Mouse (Mus musculus) megakaryocyte, embryonic 14.5 days (primary cell): ENCODE measurements at regions not wholly inside any gene's neighbourhood (a gene's known extent, or its start where the extent isn't known, plus 50 kb on each side); places are given as distances from the start of the nearest gene placed in this dataset.

Experiments used
- H3K27me3 ChIP-seq: replicated peaks from 2 replicates; pipeline ENCODE3; 2012; ENCODE audit warnings: inconsistent platforms
- H3K36me3 ChIP-seq: replicated peaks from 2 replicates; pipeline ENCODE3; 2012; ENCODE audit warnings: low read length, inconsistent platforms, mixed read lengths
- H3K4me1 ChIP-seq: 2 replicates; pipeline ENCODE4 v1.6.1; 2012; ENCODE audit warnings: inconsistent platforms
- H3K4me3 ChIP-seq: replicated peaks from 2 replicates; pipeline ENCODE3; 2012; ENCODE audit warnings: moderate library complexity, mild to moderate bottlenecking, inconsistent platforms
- H3K9me3 ChIP-seq: 2 replicates; pipeline ENCODE4 v1.6.1; 2012; ENCODE audit warnings: inconsistent platforms
- FLI1 ChIP-seq: IDR thresholded peaks from 2 replicates; pipeline ENCODE4 v1.6.1; 2012; ENCODE audit warnings: low read length, inconsistent platforms, mixed read lengths
- GATA1 ChIP-seq: IDR thresholded peaks from 3 replicates; pipeline ENCODE4 v1.6.1; 2012; ENCODE audit warnings: mixed read lengths, low read length, inconsistent platforms, borderline replicate concordance

GRCm38 (mm10) chr7:136742171-136742570 lies 152.2 kb upstream of the Mgmt start:
- H3K4me1 ChIP-seq: no peaks in the 10 kb centered on the region
- no peaks in the 10 kb centered on the region for H3K36me3 ChIP-seq
- no peak overlapping the region for H3K4me3 ChIP-seq
- no peaks in the 10 kb centered on the region for H3K27me3 ChIP-seq
- TF ChIP-seq FLI1: no peak
- TF ChIP-seq GATA1: no peak
- peaks cover 19% of the 10 kb centered on the region for H3K9me3 ChIP-seq

GRCm38 (mm10) chr7:136745412-136745811 lies 149.0 kb upstream of the Mgmt start:
- peaks cover 19% of the 10 kb centered on the region for H3K9me3 ChIP-seq
- H3K36me3 ChIP-seq: no peaks in the 10 kb centered on the region
- TF ChIP-seq GATA1 (no peak), FLI1 (no peak)
- H3K4me1 ChIP-seq: no peaks in the 10 kb centered on the region
- H3K27me3 ChIP-seq: no peaks in the 10 kb centered on the region
- H3K4me3 ChIP-seq: no peak overlapping the region

- Histone ChIP-seq H3K9me3 (peaks cover 9% of the 10 kb centered on the region), H3K36me3 (no peaks in the 10 kb centered on the region), H3K4me3 (no peak overlapping the region), H3K27me3 (no peaks in the 10 kb centered on the region), H3K4me1 (no peaks in the 10 kb centered on the region)
- TF ChIP-seq GATA1 (no peak), FLI1 (no peak)
Observed at GRCm38 (mm10) chr7:136751477-136751876, 142.9 kb upstream of the Mgmt start.

GRCm38 (mm10) chr7:136754821-136755220 lies 139.6 kb upstream of the Mgmt start:
- Histone ChIP-seq H3K36me3 (no peaks in the 10 kb centered on the region), H3K4me1 (no peaks in the 10 kb centered on the region), H3K9me3 (peaks cover 9% of the 10 kb centered on the region; the same call in 1 of the 2 replicates), H3K4me3 (no peak overlapping the region), H3K27me3 (no peaks in the 10 kb centered on the region)
- TF ChIP-seq GATA1: no peak

DNA sequence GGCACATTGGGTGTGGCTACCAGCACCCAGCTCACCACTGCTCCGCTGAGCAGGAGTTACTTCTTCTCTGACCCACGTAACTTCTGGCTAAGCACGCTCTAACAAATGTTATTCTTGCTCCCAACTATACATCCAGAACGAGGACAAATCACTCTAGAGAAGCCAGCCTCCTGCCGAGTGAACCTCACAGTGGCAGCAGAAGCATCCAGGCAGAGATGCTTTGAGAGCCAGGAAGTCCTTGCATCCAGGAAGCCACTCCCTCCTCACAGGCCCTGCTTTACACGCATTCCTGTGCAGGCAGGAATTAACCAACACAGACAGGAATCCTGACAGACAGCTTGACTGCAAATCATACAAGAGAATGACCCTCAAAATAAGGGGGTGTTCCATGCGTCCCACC lies 129.4 kb upstream of the Mgmt start:
- Histone ChIP-seq H3K27me3 (no peaks in the 10 kb centered on the region), H3K36me3 (no peaks in the 10 kb centered on the region), H3K9me3 (peaks cover 22% of the 10 kb centered on the region), H3K4me1 (no peaks in the 10 kb centered on the region), H3K4me3 (no peak overlapping the region)
- TF ChIP-seq FLI1: no peak
- TF ChIP-seq GATA1: no peak

DNA sequence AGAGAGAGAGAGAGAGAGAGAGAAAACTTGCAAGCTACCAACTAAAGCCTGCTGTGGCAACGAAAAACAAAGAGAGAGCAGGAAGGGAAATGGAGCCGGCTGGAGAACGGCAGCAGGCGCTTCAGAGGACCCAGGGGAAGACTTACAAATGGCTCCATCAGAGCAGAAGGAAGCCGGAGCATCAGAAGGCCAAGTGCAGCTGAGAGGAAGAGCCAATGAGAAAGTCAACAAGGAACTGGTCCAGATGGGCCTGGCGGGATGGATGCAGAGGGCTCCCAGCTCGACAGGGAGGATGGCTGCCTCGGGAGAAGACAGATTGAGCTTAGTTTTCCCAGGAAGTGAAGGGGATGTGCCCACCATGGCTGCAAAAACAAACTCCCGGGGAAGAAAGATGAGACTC lies 127.2 kb upstream of the Mgmt start:
- no peak overlapping the region for H3K4me3 ChIP-seq
- H3K27me3 ChIP-seq: no peaks in the 10 kb centered on the region
- H3K4me1 ChIP-seq: no peaks in the 10 kb centered on the region
- peaks cover 22% of the 10 kb centered on the region for H3K9me3 ChIP-seq
- TF ChIP-seq FLI1 (no peak), GATA1 (no peak)
- H3K36me3 ChIP-seq: no peaks in the 10 kb centered on the region

DNA sequence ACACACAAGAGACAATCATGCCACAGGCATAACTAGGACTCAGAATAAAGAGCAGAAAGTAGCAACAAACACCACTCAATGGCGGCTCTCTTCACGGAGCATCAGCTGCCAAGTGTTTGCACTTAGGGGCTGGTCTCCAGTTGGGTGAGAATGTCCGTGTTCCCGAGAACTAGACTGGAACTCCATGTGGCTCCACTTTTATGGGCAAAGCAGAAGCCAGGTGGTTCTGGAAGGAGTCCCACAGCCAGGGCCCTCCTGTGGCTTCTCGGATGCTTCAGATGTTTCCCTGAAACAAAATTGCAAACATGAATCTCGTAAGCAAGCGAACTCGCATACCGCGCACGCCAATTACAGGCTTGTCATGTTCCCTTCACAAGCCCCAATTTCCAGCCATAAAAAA lies 113.7 kb upstream of the Mgmt start:
- H3K36me3 ChIP-seq: no peaks in the 10 kb centered on the region
- no peaks in the 10 kb centered on the region for H3K4me1 ChIP-seq
- no peaks in the 10 kb centered on the region for H3K27me3 ChIP-seq
- no peak overlapping the region for H3K4me3 ChIP-seq
- TF ChIP-seq FLI1: no peak
- TF ChIP-seq GATA1: no peak
- H3K9me3 ChIP-seq: peaks cover 22% of the 10 kb centered on the region

GRCm38 (mm10) chr7:136791162-136791561 lies 103.3 kb upstream of the Mgmt start:
- H3K36me3 ChIP-seq: no peaks in the 10 kb centered on the region
- no peak overlapping the region for H3K4me3 ChIP-seq
- no peaks in the 10 kb centered on the region for H3K27me3 ChIP-seq
- TF ChIP-seq GATA1 (no peak), FLI1 (no peak)
- H3K9me3 ChIP-seq: peaks cover 17% of the 10 kb centered on the region
- H3K4me1 ChIP-seq: no peaks in the 10 kb centered on the region

DNA sequence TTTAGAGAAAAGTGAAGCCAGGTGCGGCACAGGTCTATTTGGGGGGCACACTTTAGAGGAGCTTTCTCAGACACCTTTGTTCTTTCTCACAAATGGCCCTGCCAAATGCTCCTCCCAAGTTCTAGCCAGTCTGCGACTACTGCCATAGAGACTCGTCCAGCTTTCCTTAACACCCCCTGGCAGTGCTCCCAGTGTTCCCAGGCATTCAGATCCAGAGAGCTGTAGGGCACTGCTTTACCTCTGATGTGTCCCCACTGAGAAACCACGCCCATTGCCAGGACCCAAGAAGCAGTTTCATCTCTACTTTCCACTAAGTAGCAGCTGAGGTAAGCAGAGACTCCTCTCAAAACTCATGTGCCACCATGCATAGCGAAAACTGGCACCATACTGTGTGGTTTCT lies 102.3 kb upstream of the Mgmt start:
- no peak overlapping the region for H3K4me3 ChIP-seq
- H3K9me3 ChIP-seq: peaks cover 20% of the 10 kb centered on the region
- TF ChIP-seq GATA1 (no peak), FLI1 (no peak)

DNA sequence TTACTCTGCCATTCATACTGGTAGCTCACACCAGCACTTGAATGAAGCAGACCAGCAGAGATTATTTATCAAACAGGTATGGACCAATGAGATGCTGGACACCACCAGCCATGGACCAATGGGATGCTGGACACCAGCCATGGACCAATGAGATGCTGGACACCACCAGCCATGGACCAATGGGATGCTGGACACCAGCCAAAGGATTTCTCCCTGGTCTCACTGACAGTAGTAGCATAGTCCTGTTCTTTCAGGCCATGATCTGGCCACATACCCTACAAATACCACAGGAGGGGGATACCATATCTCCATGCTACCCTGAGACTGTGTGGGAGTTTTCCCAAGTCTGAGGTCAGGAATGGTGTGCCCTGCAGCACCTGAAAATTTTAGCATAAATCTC lies 98.0 kb upstream of the Mgmt start:
- Histone ChIP-seq H3K36me3 (no peaks in the 10 kb centered on the region), H3K9me3 (peaks cover 25% of the 10 kb centered on the region), H3K27me3 (no peaks in the 10 kb centered on the region), H3K4me3 (no peak overlapping the region), H3K4me1 (no peaks in the 10 kb centered on the region)
- no peak for TF ChIP-seq GATA1
- TF ChIP-seq FLI1: no peak

More for the DNA sequence above, 102.3 kb upstream of the Mgmt start:
- no peaks in the 10 kb centered on the region for H3K36me3 ChIP-seq
- H3K4me1 ChIP-seq: no peaks in the 10 kb centered on the region
- no peaks in the 10 kb centered on the region for H3K27me3 ChIP-seq

GRCm38 (mm10) chr7:136797780-136798435 lies 96.5 kb upstream of the Mgmt start:
- Histone ChIP-seq H3K27me3 (no peaks in the 10 kb centered on the region), H3K4me1 (no peaks in the 10 kb centered on the region), H3K4me3 (no peak overlapping the region), H3K9me3 (peaks cover 25% of the 10 kb centered on the region), H3K36me3 (no peaks in the 10 kb centered on the region)
- TF ChIP-seq GATA1: no peak
- TF ChIP-seq FLI1: no peak
